Mouse (Mus musculus) retina, adult 2 months (tissue): ENCODE data around the gene Rxrb.

Source experiments
- DNase-seq: peaks from one replicate; pipeline ENCODE4 v3.0.0-alpha.2; 2012; ENCODE audit warnings: low read depth, low spot score

Gene Rxrb

GRCm38 (mm10) chr17:34024861-34025755, 6.5 kb upstream of the Rxrb start:
- no peak for DNase-seq

GRCm38 (mm10) chr17:34025756-34026151, 5.9 kb upstream of the Rxrb start:
- no peak for DNase-seq

- DNase-seq: no peak
These were observed 5.4 kb upstream of the Rxrb start for GRCm38 (mm10) chr17:34026221-34026620.

- DNase-seq: no peak
These were observed 4.5 kb upstream of the Rxrb start for GRCm38 (mm10) chr17:34026917-34027655.

GRCm38 (mm10) chr17:34027656-34028223, 3.9 kb upstream of the Rxrb start, which contains the start of gene H2-Ke6:
Gene H2-Ke6, minus strand, starts transcription at chr17:34028060.
- peak; percentile 70 for DNase-seq

- DNase-seq: no peak
These were observed 3.0 kb upstream of the Rxrb start for GRCm38 (mm10) chr17:34028501-34029149.

GRCm38 (mm10) chr17:34029150-34029889, 2.3 kb upstream of the Rxrb start:
- no peak for DNase-seq

GRCm38 (mm10) chr17:34029890-34030595, 1.6 kb upstream of the Rxrb start:
- no peak for DNase-seq

- no peak for DNase-seq
These were observed 718 bp upstream of the Rxrb start for GRCm38 (mm10) chr17:34030861-34031326.

- DNase-seq: no peak
These were observed 591 bp downstream of the Rxrb start for GRCm38 (mm10) chr17:34032174-34032632.

GRCm38 (mm10) chr17:34032806-34033205, 1.2 kb downstream of the Rxrb start:
- DNase-seq: no peak

GRCm38 (mm10) chr17:34033441-34033840, 1.8 kb downstream of the Rxrb start:
- DNase-seq: no peak

- DNase-seq: no peak
These were observed 2.5 kb downstream of the Rxrb start for GRCm38 (mm10) chr17:34034064-34034463.

GRCm38 (mm10) chr17:34035517-34035916, 3.9 kb downstream of the Rxrb start:
- no peak for DNase-seq

- DNase-seq: no peak
These were observed 5.0 kb downstream of the Rxrb start for GRCm38 (mm10) chr17:34036647-34037046.

GRCm38 (mm10) chr17:34037241-34037640, 5.6 kb downstream of the Rxrb start:
- DNase-seq: no peak

GRCm38 (mm10) chr17:34038440-34038839, 6.8 kb downstream of the Rxrb start:
- no peak for DNase-seq

- no peak for DNase-seq
These were observed 7.4 kb downstream of the Rxrb start, which contains the start of gene Col11a2 for GRCm38 (mm10) chr17:34038878-34039561. Gene Col11a2, plus strand, starts transcription at chr17:34039437.
